Mouse (Mus musculus): Measurements from ENCODE around the gene Sult1a1.

Gene Sult1a1

DNA sequence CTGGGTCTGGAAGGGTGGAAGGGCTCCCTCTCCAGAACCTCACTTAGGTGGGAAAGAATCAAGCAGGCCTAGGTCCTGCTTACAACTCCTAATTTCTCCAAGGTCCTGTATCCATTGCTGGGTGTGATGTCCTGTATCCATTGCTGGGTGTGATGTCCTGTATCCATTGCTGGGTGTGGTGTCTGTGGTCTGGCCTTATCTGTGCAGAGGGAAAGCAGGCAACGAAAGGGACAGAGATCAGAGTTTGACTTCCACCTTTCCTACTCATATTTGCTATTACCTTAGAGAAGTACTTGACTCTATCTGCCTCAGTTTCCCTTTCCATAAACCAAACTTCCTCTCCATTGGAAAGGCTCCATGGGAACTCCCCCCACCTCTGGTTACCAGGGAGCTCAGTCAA, 52.9 kb downstream of the Sult1a1 start:
- DNase-seq (ENCODE audit: low spot score): no peak

Data from testis, postnatal 10 days (tissue).